Mouse (Mus musculus) thymus, postnatal 25 days (tissue): ENCODE measurements around the gene Magi2.
"Not testable (repeated sequence)": the region's sequence is repeated elsewhere in the genome, so short reads cannot be mapped to it uniquely, and the experiment has no call there.

Experiments
- DNase-seq: peaks from one replicate; pipeline ENCODE4 v3.0.0; 2022

Gene Magi2

DNA sequence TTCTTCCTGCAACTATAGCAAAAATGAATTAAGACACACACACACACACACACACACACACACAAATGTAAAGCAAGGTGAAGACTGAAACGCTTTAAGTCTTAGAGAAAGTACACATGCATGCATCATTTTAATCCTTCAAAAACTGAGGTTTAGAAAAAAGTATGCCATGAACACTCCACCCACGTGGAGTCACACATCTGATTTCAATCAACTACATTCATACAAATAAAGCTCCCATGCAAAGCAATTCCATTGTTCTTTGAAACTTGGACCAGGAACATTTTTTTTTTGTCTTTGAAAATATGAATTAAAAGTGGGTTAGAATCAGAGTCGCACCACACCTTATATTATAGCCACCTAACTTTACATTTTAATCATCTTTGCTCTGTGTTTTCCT lies 1032.9 kb downstream of the Magi2 start:
- no peak for DNase-seq

DNA sequence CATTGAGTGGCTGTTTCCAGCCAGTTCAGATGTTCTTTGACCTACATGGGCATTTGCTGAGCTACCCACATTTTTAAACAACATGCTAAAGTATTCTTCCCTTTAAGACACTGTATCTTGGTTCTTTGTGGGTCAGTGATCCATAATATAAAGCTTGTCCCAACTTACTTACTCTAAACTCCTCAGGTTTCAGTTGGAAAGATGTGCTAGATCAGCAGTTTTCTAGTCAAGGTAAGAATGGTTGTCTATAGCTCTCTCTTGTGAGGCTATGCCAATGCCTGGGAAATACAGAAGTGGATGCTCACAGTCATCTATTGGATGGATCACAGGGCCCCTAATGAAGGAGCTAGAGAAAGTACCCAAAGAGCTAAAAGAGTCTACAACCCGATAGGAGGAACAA lies 1045.8 kb downstream of the Magi2 start:
- not testable (repeated sequence) for DNase-seq

DNA sequence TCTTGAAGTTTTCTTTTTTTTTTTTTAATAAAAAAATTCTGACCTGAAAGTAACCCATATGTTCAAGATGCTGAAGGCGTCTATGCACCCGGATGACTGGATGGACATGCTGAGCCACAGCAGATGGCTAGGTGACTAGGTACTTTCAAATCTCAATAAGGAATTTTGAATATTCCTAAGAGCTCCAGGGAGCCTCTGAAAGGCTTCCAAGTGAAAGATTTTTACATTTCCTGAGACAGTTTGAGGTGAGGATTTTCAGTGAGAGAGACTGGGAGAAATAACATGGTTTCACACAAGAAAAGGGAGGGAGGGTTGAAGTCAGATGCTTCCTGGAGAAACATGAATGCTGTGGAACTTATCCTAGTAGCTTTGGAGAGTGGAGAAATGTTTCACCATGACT lies 1048.8 kb downstream of the Magi2 start:
- no peak for DNase-seq

DNA sequence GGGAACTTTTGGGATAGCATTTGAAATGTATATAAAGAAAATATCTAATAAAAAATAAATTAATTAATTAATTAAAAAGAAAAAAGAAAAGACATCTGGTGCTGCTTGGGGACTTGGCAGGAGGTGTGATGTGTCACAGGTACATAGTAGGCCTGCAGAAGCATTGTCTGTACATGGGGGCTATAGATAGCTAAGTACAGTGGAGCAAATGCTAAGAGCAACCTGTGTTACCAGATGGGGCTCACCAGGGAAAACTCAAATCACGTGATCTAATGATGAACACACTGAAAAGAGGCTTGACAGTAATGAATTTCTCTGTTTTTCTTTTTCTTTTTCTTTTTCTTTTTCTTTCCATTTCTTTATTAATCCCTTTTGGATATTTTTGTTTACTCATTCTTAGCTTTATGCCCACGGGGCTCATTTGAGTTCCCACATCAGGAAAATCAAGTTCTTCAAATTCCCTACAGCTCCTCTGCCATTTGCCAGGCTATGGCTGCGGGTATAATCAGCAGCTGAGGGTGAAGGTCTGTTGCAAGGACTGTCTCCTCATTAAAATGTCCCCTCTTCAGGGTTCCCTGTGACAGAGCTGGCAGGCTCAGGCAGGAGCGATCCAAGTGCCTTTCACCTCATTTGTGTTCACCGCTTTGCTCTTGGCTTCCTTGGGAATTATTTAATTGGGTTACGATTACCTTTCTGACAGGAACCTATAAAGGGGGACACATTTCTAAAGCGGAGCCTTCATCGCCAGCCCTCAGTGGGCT lies 1058.4 kb downstream of the Magi2 start:
- DNase-seq, result no peak

DNA sequence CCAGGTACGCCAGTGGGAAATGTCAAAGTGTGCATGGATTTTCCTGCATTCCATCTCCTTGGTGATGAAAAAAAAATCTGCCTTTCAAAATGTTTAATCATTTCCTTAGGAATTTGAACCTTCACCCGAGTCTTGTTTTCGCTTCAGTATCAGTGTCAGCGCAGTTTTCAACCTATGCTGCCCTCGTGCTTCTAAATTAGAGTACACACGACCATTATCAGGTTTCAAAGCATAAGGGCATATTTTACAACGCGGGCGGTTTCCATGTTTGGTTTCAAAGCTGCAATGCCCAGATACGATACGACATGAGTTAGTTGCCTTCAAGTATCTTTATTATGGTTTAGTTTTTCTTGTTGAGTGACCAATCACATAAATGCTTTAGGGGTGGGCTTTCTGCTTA lies 1067.7 kb downstream of the Magi2 start:
- no peak for DNase-seq

DNA sequence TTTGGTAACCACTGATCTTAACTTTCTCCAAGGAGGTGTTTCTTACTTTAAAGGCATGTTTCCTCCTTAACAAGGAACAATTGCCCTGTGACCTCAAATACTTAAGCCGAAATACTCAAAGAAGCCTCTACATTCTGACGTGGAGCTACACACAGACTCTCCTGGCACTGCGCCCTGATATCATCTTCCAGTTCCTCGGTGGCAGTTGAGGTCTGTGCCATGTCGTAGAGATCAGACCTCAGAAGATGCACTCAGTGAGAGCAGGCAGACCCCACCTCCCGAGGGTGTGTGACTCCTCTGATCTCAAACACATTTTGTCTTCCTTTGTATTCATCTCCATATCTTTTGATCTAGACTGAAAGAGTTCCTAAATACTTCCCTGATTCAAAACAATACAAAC lies 1073.0 kb downstream of the Magi2 start:
- DNase-seq, result peak; percentile 50

DNA sequence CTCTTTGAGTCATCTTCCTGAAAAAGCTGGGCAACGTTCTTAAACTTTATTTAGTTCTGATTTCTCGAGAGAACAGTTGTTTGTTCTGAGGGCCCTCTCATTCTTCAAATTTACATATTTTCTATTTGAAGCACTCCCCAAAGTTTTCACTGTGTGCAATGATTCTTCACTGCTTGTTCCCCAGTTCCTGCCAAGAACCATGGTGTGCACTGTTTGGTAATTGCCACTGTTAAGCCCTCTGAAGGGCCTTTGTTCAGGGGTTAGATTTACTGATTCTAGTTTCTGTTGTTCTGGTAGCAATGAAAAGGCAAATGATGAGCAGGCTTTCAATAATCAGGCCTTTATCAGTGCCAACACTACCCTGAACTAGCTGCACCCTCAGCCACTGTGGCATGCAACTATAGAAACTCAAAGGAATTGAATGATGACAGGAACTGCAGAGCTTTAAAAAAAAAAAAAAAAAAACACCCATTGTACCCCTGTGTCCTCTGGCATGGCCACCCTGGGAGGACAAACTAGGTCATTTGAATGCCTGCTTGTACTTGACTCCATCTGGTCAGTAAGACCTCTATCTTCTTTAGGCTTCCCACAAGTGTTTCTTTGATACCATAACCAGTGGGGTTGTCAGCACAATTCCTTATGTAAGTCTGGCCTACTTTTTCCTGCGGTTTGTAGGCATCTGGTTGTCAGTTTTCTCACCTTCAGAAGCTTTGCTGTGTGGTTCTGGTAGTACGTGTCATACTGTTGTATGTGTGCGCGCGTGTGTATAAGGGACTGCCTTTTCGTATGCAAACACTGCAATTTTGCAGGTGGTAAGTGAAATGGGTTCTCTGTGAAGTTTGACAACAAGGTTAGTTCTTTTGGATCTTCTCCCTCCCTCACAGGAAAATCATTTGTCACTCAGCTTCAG lies 1076.5 kb downstream of the Magi2 start:
- no peak for DNase-seq

DNA sequence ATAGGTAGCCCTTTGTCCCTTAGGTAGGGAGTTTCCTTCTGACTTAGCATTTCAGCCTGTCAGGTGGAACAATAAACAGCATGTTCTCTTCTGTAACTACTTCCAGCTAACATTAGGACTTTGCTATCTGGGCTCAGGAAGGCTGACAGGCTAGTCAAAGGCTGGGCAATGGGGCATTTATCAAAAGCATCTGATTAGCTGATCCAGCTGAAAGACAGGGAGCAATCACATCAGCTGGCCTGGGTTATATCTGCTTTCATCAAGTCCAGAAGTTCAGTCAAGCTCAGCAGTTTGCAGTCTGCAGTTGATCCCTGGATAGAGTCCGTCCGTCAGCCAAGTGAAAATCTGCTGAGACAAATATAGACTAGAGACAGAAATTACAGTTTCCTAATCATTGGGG lies 1094.1 kb downstream of the Magi2 start:
- no peak for DNase-seq

DNA sequence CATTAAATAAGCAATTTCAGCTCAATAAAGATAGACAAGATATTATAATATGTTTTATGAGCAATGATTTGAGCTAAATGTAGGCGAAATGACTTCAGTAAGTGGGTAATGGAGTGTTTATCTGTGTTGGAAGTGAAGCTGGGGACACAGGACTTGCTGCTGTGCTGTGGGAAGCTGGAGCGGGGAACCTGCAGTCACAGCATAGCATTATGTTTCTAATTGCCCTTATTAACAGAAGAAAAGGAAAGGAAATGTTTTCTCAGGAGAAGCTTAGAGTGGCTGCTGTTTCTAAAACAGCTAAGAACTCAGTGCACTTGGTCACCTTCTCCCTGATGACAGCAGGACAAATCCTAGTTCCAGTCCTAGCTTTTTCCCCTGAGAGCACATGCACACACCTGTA lies 1098.5 kb downstream of the Magi2 start:
- no peak for DNase-seq

DNA sequence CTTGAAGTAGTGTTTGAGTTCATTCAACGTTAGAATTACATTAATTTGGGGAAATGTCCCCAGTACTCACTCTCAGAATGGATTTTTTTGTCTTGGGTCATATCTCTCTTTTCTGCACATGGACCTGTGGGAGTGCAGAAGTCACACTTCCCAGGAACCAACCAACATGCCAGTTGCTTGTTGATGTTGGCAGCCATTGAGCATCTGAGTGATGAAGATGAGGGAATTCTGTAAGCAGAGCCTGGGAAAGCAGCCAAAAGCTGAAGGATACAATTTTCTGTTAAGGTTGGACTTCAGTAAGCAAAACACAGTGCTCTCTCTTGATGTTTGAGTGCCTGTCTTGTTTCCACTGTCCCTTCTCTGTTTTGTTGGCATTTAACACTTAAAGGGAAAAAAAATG lies 1102.1 kb downstream of the Magi2 start:
- no peak for DNase-seq

DNA sequence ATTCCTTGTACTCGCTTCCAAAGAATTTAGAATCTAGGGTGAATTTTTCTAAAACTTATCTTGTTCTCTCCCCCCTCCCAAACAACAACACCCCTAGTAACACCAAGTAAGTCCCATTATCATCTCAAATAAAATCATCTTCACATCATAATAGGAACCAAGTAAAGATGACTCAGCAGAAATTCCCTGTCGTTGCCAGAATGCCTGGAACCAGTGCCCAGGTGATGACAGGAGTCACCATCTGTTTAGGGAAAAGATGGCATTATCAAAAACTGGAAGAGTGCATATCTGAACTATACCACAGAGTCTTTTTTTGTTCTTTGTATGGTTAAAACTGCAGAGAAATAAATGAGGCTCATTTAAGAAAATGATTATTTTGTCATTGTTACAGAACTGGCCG lies 1103.2 kb downstream of the Magi2 start:
- DNase-seq, result no peak

DNA sequence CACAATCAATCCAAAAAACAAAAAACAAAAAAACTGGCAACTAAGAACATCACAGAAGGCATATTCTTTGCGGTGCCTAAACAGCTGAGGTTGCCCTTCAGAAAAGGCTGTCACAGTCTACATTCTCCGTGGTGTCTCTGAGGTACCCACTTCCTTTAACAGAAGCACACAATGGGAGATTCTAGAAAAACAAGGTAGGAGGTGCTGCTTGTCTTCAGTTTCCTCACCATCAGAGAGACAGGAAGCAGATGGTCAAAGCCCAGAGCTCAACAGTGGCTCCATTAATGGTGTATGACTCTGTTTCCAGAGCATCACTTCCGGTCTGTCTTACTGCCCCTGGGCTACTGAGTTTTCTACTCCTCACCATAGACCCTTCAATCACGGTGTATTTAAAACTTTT lies 1105.7 kb downstream of the Magi2 start:
- peak; percentile 31 for DNase-seq

DNA sequence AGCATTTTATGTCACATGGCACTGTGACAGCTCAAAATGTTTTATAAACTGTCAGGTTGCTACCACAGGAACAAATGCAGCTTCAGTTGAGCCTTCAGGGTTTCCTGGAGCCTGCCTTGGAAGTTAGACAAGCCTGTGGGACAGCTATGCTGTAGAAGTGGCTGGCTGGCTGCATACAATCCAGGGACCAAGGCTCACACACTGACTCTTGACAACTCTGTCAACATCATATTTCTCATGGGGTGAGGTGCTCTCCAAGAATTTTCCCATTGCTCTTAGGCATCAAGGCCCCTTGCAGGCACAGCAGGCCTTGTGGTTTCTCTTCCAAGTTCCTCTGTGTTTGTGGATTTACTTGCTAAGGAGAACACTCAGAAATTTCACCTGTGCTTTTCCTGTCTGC lies 1107.7 kb downstream of the Magi2 start:
- DNase-seq, result no peak

DNA sequence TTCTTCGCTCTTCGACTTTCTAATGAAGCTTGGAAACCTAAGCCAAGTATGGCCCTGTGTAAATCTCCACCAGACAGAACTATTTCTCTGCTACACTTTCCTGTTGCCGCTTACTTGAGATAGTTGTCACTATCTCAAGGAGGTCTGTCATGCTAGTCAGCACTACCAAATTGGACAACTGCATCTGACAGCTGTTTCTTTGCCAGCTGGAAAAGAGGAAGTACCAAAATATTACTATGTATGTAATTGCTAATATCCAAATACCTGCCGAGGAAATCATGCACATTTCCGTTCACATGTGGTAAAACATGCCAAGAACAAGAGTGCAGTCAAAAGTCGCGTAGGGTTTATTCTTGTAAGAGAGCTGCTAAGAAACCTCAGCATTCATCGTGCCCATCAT lies 1126.1 kb downstream of the Magi2 start:
- no peak for DNase-seq

DNA sequence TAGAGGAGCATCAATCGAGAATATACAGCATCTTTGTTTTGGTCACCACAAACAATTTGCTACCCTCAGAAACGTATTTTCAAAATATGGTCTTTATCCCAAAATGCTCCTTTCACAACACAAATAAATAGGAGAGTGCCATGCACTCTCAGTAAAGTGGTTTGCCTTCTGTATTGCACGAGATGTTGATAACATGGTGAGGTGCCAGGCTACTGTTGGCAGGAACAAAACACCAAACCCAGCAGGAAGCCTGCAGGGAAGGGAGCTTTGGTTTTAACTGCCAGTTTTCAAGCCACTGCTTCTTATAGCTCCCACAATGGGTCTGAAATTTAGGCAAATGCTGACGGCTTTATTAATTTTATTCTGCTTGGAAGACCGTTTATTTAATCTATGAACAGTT lies 1131.6 kb downstream of the Magi2 start:
- DNase-seq, result no peak

DNA sequence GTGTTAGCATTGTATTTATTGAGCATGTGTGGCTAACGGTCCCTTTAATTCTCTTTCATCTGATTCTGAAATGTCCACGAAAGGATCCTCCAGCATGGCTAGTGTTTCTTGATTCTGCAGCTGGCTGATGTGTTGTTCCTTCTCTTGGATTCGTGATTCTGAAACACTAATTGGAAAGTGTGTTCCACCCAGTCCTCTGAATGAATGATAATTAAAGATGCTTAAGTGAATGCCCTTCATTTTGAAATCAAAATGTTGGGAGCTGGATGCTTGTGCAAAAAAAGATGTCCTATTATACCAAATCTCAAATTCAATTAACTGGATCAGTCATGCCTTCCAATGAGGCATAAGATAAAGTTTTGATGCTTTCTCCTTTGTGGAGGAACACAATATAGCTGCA lies 1132.2 kb downstream of the Magi2 start:
- no peak for DNase-seq

DNA sequence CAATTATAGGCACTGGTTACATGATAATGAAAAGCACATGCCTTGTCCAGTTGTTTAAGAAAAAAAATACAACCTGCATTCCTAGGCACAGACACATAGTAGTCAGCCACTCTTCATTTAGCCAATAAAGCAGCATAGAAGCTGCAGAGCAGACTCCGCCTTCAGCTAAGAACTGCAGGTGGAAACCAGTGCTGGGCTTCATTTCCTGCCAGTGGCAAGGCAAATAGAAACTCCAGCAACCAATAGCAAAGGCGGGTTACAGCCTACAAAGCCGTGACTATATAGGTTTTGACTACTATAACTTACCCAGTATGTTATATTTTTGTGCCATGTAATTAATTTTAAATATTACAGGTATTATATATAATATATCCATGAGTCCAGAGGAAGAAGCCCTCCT lies 1135.3 kb downstream of the Magi2 start:
- DNase-seq, result peak; percentile 21

DNA sequence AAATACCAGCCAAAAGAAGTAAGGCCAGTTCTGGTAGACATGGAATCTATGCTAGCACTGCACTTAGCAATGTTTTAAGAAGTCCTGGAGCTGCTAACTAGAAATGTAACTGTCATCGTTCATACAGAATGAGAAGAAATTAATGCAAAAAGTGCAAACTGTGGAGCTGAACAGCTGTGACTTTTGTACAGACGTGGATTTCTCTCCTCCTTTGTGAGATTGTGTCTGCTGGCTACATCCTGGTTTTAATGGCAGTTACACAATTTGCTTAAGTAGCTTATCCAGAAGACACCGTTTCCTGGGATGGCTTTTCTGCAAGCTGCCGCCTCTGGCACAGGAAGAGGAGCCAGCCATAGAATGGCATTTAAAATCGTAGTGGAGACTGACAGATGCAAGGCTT lies 1136.4 kb downstream of the Magi2 start:
- no peak for DNase-seq

DNA sequence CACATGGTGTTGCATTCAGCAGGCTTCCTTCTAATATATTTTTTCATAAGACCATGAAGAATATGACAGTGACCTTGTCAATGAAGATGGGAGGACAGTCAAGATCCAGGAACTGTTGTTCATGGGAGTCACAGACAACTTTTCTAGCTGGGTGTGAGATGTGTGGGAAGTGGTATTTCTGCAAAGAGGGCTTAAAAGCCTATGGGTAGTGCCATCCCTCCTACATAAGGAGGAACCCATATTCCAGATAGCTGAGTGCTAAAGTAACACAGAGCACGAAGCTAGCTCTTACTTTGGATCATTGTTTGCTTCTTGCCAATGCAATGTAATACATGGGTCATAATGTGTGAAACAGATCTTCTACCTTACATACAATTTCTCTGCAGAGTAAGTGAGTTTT lies 1146.8 kb downstream of the Magi2 start:
- DNase-seq, result no peak

DNA sequence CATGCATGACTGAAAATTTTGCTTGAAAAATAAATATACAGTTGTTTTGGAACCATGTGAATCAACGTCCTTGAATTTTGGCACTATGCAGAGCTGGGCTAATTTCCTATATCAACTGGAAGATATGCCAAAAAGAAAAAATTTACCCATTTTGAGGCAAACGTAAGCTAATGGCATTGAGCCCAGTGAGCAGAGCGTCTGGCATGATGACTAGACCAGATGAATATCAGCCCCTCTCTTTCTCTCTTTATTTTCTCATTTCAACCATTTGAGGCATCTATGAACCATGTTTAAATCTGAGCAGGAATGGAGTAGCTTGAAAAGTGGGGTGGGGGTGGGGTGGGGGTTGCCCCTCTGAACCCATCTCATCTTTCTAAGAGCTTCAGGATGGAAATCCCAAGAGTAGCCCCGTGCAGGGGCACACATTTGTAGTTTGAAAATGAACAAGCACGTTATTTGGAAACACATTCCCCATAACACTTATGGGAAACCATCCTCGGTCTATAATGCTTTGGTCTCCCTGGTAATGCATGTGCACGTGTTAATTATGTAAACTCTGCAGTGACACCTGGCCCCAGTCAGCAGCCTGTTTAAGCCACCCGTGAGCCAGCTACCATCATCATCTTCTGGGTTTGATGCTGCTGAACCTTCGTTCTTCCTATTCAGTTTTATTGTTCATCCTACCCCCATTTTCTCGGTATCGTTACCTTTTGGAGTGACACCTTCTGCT lies 1151.4 kb downstream of the Magi2 start:
- DNase-seq, result no peak

DNA sequence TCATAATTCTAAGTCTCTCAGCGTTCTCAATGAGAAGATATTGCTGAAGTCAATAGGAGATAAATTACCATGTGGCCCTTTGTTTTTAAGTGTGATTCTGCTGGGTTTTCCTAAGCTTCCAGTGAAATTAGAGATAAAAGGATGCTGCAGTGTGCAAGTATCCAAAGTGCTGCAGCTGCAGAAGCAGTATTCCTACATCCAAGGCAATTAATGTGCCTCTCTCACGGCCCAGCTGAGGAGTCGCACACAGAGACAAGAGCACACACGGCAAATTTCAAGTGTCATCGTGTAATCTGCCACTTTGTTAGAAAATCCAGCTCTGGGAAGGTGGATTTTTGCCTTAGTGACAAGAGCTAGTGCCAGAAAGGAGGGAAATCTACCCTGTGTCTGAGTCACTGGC lies 1177.7 kb downstream of the Magi2 start:
- no peak for DNase-seq

DNA sequence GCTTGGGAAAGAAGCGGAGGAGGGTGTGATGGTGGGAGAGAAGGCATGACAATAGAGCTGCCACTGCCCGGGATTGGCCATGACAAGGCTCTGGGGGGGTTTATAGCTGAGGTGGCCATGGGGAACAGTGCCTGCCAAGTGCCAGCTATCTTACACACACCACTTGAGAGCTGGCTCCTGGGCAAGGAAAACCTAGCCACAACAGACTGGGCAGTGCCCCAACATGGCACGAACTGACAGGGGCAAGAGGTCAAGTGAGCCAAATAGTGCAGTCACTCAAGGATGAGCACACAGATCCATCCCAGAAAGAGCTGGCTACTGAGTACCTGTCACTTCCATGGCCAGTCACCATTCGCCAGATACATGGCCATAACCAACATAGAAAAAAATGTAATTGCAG lies 1179.8 kb downstream of the Magi2 start:
- DNase-seq, result no peak

DNA sequence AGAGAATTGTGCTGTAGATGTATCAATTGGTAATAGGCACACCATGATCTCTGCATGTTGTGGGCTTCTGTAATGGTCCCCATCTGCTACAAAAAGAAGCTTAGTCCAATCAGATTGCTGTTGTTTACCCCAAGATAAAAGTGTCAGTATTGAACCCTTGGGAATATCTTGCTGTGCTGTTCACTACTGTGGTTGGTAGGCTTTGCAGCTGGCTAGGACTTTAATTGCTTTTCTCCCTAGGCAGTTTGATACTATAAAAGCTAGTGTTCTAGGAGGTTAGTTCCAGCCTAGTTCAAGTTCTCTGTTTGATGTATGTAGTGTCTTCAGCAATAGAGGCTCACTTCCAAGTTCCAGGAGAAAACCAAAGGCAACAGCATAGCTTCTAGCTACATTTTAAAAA lies 1188.5 kb downstream of the Magi2 start:
- no peak for DNase-seq

DNA sequence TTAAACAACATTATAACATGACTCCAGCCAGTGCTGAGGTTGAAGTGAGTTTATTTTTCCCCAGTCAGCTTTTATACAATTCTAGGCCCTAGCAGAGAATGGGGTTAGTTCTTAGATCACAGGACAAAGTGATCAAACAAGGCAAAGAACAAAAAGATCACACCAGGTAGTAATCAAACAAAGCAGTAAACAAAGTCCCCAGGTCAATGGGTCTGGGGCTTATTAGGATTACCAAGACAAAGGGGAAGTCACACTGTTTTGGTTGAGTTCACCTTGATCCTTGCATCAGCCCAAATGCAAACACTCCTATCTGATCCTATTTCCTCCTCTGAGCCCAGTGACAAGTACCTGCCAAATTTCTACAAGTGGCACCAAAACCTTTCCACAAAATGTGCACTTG lies 1190.5 kb downstream of the Magi2 start:
- DNase-seq, result no peak
